Mouse (Mus musculus): ENCODE results near the gene Adgrl2. TPM values are rescaled to one million over a fixed set of nuclear protein-coding genes. Genes with fewer than 3 reads are reported as not detected.

Adgrl2 gene
- polyA plus RNA-seq, 1 experiment from 2014 or later: 81.2 TPM

- H3K9me3 ChIP-seq (replicated peaks): no peaks in the 10 kb centered on the region
- peaks cover 80% of the 10 kb centered on the region for H3K4me1 ChIP-seq
Observed at GRCm38 (mm10) chr3:148961611-148962010, 28.7 kb downstream of the Adgrl2 start.

DNA sequence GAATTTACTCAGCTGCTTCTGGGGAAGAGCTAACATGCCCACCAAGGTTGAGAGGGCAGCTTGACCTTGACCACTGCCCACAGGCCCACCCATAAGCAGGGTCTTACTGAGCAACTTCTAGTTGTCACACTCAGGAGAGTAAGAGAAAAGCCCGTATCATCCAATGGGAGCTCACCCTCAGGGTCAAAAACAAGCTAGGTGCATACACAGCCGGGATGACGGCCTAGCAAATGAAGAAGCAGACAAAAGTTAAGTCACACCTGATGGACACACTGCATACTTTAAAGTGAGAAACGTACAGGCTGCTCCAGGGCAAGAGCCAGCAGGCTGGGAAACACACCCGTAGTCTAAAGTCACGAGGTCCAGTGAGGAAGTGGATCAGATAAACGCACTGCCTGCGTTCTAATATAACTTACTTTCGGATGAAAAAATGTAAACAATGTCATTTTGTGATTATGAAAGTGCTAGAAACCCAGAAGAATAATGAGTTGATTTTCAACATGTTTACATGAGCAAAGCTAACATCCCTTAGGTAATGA lies 29.5 kb downstream of the Adgrl2 start:
- DNase-seq (ENCODE audit: low spot score): no peak
- Histone ChIP-seq H3K27ac (no peak overlapping the region), H3K36me3 (0 out of 2 replicates have a peak, but pooled peaks cover 2% of the 10 kb centered on the region), H3K9me3 (replicated peaks) (no peaks in the 10 kb centered on the region), H3K27me3 (ENCODE audit: low read depth, poor library complexity, severe bottlenecking) (no peaks in the 10 kb centered on the region), H3K4me1 (peaks cover 72% of the 10 kb centered on the region), H3K4me3 (no peak overlapping the region)
- 82% methylated on average over 9 of the region's 9 CpGs for WGBS

More at GRCm38 (mm10) chr3:148961611-148962010, 28.7 kb downstream of the Adgrl2 start:
- Histone ChIP-seq H3K36me3 (0 out of 2 replicates have a peak, but pooled peaks cover 4% of the 10 kb centered on the region), H3K27me3 (ENCODE audit: low read depth, poor library complexity, severe bottlenecking) (no peaks in the 10 kb centered on the region), H3K27ac (no peak overlapping the region), H3K4me3 (no peak overlapping the region)
- 79% methylated on average over 5 of the region's 5 CpGs for WGBS
- DNase-seq (ENCODE audit: low spot score): no peak

DNA sequence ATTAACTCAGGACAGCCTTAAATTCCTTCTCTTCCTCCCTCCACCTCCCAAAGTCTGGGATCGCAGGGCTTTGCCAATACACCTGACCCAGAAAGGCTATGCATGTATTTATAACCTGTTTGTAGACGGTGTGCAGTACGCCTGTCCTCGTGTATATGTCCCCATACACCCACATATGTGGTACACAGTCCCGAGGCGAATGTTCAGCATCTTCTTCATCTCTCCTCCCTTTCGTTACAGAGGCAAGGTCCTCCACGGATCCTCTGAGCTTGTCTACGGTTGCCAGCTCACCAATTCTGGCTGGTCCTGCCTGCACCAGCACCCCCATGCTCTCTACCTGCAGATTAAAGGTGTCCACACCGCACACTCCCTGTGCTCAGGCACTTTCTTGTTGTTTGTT lies 30.1 kb downstream of the Adgrl2 start:
- Histone ChIP-seq H3K27me3 (ENCODE audit: low read depth, poor library complexity, severe bottlenecking) (no peaks in the 10 kb centered on the region), H3K4me1 (peaks cover 70% of the 10 kb centered on the region), H3K4me3 (no peak overlapping the region), H3K9me3 (replicated peaks) (no peaks in the 10 kb centered on the region), H3K36me3 (0 out of 2 replicates have a peak, but pooled peaks cover 2% of the 10 kb centered on the region), H3K27ac (no peak overlapping the region)
- WGBS: 84% methylated on average over 10 of the region's 10 CpGs
- DNase-seq (ENCODE audit: low spot score): no peak

- H3K27ac ChIP-seq: peak overlapping the region; percentile 53; the same call in 1 of the 2 replicates
Observed at GRCm38 (mm10) chr3:148959327-148960025, 30.9 kb downstream of the Adgrl2 start.

GRCm38 (mm10) chr3:148958714-148959113 lies 31.6 kb downstream of the Adgrl2 start:
- Histone ChIP-seq H3K9me3 (replicated peaks) (no peaks in the 10 kb centered on the region), H3K4me1 (peaks cover 61% of the 10 kb centered on the region), H3K36me3 (peaks cover 2% of the 10 kb centered on the region; the same call in 1 of the 2 replicates), H3K27ac (no peak overlapping the region), H3K4me3 (no peak overlapping the region), H3K27me3 (ENCODE audit: low read depth, poor library complexity, severe bottlenecking) (no peaks in the 10 kb centered on the region)
- 73% methylated on average over 5 of the region's 5 CpGs for WGBS
- DNase-seq (ENCODE audit: low spot score): no peak

More at GRCm38 (mm10) chr3:148959327-148960025, 30.9 kb downstream of the Adgrl2 start:
- WGBS: 25% methylated on average over 15 of the region's 15 CpGs
- H3K36me3 ChIP-seq: peaks cover 2% of the 10 kb centered on the region; the same call in 1 of the 2 replicates
- peak overlapping the region; percentile 32; the same call in 1 of the 2 replicates for H3K4me3 ChIP-seq
- H3K27me3 ChIP-seq (ENCODE audit: low read depth, poor library complexity, severe bottlenecking): no peaks in the 10 kb centered on the region
- DNase-seq (ENCODE audit: low spot score): no peak
- H3K9me3 ChIP-seq (replicated peaks): no peaks in the 10 kb centered on the region
- peaks cover 63% of the 10 kb centered on the region for H3K4me1 ChIP-seq

DNA sequence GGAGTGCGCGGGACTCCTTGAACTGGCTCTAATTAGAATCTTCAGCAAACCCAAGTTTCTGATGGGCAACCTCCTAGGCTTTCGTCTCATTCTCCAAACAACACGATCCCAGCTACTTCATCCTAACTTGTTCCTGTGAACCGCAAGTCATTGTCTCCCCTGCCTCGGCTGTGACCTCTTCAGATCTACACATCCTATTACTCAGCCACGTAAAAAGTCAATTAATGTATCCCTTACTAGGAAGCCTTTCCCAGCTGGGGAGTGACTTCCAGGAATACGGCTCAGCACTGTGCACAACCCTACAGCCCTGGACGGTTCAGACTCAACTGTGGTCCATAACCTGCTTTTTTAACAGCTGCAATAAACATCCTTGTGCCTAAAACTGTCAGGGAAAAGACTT lies 32.2 kb downstream of the Adgrl2 start:
- Histone ChIP-seq H3K36me3 (peaks cover 7% of the 10 kb centered on the region; the same call in 1 of the 2 replicates), H3K27ac (no peak overlapping the region), H3K9me3 (replicated peaks) (no peaks in the 10 kb centered on the region), H3K4me3 (no peak overlapping the region), H3K27me3 (ENCODE audit: low read depth, poor library complexity, severe bottlenecking) (no peaks in the 10 kb centered on the region), H3K4me1 (peaks cover 56% of the 10 kb centered on the region)
- WGBS: 49% methylated on average over 9 of the region's 9 CpGs
- DNase-seq (ENCODE audit: low spot score): no peak

- Histone ChIP-seq H3K27me3 (ENCODE audit: low read depth, poor library complexity, severe bottlenecking) (no peaks in the 10 kb centered on the region), H3K4me3 (no peak overlapping the region), H3K4me1 (peaks cover 50% of the 10 kb centered on the region), H3K9me3 (replicated peaks) (no peaks in the 10 kb centered on the region), H3K36me3 (peaks cover 20% of the 10 kb centered on the region), H3K27ac (no peak overlapping the region)
- WGBS: 89% methylated on average over 7 of the region's 7 CpGs
- no peak for DNase-seq (ENCODE audit: low spot score)
Observed at GRCm38 (mm10) chr3:148956887-148957286, 33.5 kb downstream of the Adgrl2 start.

DNA sequence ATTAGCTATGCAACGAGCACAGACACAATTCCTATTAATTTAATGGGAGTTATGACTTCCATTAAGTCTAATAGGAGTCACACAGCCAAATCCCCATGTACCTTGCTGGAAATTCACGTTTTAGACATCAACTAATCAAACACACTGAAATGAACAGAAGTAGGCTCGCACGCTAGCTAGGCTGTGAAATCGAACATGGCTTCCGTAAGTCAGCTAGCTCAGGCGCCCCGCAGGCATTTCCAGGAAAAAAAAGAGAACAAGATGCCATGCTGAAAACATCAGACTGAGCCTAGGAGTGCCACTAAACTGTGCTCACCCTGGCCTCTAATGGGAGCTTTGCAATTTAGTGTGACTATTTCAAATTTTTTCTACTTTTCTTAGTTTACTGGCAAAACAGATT lies 40.6 kb downstream of the Adgrl2 start:
- no peak for DNase-seq (ENCODE audit: low spot score)
- WGBS: 81% methylated on average over 8 of the region's 8 CpGs
- Histone ChIP-seq H3K36me3 (peaks cover 22% of the 10 kb centered on the region), H3K4me1 (peaks cover 22% of the 10 kb centered on the region), H3K27me3 (ENCODE audit: low read depth, poor library complexity, severe bottlenecking) (no peaks in the 10 kb centered on the region), H3K27ac (no peak overlapping the region), H3K4me3 (no peak overlapping the region), H3K9me3 (replicated peaks) (no peaks in the 10 kb centered on the region)

DNA sequence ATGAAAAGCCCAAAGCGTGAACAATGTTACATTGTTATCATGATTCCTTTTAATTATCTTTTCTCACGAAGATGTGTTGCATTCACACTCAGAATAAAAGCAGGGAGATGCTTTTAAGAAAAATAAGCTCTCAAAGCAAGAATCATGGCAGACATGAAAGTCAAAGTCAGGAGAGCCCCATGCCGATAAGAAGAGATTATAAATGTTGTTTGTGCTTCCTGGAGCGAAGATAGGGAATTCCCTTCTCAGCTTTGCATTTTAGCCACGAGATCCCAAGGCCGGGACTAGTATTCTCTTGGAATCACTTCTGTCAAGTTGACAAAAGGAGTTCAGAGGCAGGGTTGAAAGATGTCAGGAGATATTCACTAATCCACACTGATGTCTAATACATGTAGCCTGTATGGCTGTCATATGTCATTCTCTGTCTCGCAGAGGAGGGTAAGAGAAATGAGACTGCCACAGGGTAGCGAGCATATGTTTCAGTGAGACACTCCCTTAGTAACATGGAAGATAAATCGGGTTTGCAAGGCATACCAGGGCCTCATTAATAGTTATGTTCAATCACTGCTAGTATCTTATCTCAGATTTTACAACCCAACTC lies 42.5 kb downstream of the Adgrl2 start:
- 76% methylated on average over 9 of the region's 9 CpGs for WGBS
- Histone ChIP-seq H3K27ac (no peak overlapping the region), H3K4me1 (peaks cover 31% of the 10 kb centered on the region), H3K4me3 (no peak overlapping the region), H3K36me3 (peaks cover 15% of the 10 kb centered on the region), H3K27me3 (ENCODE audit: low read depth, poor library complexity, severe bottlenecking) (no peaks in the 10 kb centered on the region), H3K9me3 (replicated peaks) (no peaks in the 10 kb centered on the region)
- no peak for DNase-seq (ENCODE audit: low spot score)

DNA sequence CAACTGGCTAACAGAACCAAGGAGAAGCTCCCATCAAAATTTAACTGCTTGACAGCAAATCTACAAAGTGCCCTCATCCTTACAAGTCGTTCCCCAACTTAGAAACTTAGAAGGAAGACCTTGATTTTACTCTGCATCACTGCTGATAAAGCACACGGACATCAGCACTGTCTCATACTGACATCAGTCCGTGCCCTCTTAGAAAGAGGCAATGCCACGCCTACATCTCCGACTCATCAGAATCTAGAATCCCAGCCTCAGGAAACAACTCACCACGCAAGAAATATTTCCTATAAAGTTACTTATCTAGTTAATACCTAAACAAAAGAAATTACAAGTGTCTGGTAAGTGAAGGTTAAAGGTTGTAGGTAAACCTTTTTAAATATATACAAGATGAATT lies 43.1 kb downstream of the Adgrl2 start:
- DNase-seq (ENCODE audit: low spot score): no peak
- no peak overlapping the region for H3K27ac ChIP-seq
- no peak overlapping the region for H3K4me3 ChIP-seq
- WGBS: 63% methylated on average over 6 of the region's 6 CpGs
- H3K36me3 ChIP-seq: peaks cover 9% of the 10 kb centered on the region
- H3K9me3 ChIP-seq (replicated peaks): no peaks in the 10 kb centered on the region
- peaks cover 34% of the 10 kb centered on the region for H3K4me1 ChIP-seq
- H3K27me3 ChIP-seq (ENCODE audit: low read depth, poor library complexity, severe bottlenecking): no peaks in the 10 kb centered on the region

DNA sequence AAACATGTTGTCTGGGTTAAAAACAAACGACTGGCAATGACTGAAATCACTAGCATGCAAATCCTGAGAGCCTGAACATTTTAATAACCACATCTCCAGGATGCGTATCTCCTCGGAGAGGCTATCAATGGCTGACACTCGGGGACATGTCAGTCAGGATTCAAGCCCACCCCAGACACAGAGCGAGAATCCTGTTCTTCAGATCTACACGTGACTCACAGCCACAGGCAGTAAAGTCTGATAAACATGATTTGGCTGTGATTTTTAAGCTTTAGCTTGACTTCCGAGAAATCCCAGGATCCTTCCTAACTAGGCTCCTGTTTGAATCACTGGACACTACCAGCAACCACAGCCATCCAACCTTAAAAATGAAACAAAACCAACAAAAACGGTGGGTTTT lies 44.8 kb downstream of the Adgrl2 start:
- Histone ChIP-seq H3K27ac (no peak overlapping the region), H3K9me3 (replicated peaks) (no peaks in the 10 kb centered on the region), H3K27me3 (ENCODE audit: low read depth, poor library complexity, severe bottlenecking) (no peaks in the 10 kb centered on the region), H3K4me3 (no peak overlapping the region), H3K4me1 (peaks cover 34% of the 10 kb centered on the region), H3K36me3 (no peaks in the 10 kb centered on the region)
- 20% methylated on average over 8 of the region's 8 CpGs for WGBS
- DNase-seq (ENCODE audit: low spot score): no peak

DNA sequence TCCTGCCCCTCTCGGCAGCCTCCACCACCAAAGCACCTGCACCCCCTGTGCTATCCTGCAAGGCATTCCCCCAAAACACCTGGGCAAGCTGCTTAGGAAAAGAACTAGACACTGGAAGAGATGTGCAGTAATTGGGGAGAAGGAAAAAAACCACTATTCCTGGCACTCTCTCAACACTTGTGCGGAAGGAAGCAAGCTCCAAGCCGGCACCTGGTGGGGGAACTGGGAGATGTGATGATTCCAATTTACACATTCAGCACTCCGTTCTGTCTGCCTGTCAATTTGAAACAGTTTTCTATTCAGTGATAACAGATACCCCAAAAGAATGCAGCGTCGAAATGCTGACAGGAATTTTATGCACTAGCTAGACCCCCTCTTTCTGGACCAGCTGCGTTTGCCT lies 50.9 kb downstream of the Adgrl2 start:
- Histone ChIP-seq H3K9me3 (replicated peaks) (no peaks in the 10 kb centered on the region), H3K4me1 (peaks cover 20% of the 10 kb centered on the region)

DNA sequence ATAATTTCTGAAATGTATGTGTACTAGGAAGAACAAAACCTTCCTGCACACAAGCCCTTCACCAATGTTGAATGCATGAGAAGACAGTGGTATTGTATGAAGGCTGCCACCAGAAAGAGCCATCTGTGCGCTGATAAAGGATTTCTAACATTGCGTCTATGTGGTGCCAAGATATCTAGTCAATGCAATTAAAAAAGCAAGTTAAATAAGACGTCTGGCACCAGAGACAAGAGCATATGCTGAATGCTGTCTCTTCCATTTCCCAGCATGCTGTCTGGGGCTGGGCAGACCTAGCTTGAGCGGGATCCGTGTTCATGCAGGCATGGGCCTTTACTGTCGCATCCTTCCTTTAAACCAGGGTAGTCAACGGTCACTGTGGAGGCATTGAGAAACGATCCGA lies 55.3 kb downstream of the Adgrl2 start:
- WGBS: 93% methylated on average over 9 of the region's 9 CpGs
- H3K9me3 ChIP-seq (replicated peaks): no peaks in the 10 kb centered on the region
- no peak for DNase-seq (ENCODE audit: low spot score)

More for the DNA sequence above, 50.9 kb downstream of the Adgrl2 start:
- DNase-seq (ENCODE audit: low spot score): no peak
- Histone ChIP-seq H3K36me3 (peaks cover 20% of the 10 kb centered on the region), H3K27ac (no peak overlapping the region), H3K27me3 (ENCODE audit: low read depth, poor library complexity, severe bottlenecking) (no peaks in the 10 kb centered on the region), H3K4me3 (no peak overlapping the region)
- WGBS: 66% methylated on average over 7 of the region's 7 CpGs

More for the DNA sequence above, 55.3 kb downstream of the Adgrl2 start:
- Histone ChIP-seq H3K4me1 (peaks cover 12% of the 10 kb centered on the region), H3K36me3 (peaks cover 29% of the 10 kb centered on the region), H3K27me3 (ENCODE audit: low read depth, poor library complexity, severe bottlenecking) (no peaks in the 10 kb centered on the region), H3K27ac (no peak overlapping the region), H3K4me3 (no peak overlapping the region)
